Mouse (Mus musculus): ENCODE measurements at regions not wholly inside any gene's neighbourhood (a gene's known extent, or its start where the extent isn't known, plus 50 kb on each side); places are given as distances from the start of the nearest gene placed in this dataset.

GRCm38 (mm10) chr11:114552176-114552575 lies 116.1 kb upstream of the Rpl38 start:
- TF ChIP-seq CTCF (conservative IDR thresholded peaks at IDR 0.05; ENCODE audit: insufficient read depth, insufficient read length, low read depth, low read length) (no peak), POLR2A (IDR thresholded peaks at IDR 0.05; ENCODE audit: low read depth, low read length) (no peak)

Data from kidney, adult 2 months (tissue).